Mouse (Mus musculus) kidney, adult 11 months (tissue): ENCODE data around the gene Evi2a.

Experiments used
- DNase-seq: peaks from one replicate; pipeline ENCODE4 v3.0.0; 2022

Evi2a gene

GRCm38 (mm10) chr11:79523560-79524309 is 6.7 kb downstream of the Evi2a start, which contains the start of gene Evi2b:
Evi2b (minus strand) TSS chr11:79523762.
- no peak for DNase-seq

DNA sequence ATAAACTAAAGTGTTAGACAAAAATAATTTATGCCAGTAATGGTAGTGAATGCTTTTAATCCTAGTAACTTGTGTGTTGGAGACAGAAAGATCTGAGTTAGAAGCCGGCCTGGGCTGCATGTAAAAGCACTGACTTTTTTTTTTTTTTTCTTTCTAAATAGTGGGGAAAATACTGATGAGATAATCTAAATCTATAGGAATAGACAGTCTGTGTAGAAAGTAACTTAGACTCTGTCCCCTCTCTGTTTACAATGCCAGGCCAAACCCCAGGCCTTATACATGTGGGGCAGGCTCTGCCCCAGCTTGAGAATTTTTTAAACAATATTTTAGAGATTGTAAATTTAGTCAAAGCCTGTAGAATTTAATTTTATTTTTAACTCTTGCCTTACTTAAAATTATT is 7.5 kb downstream of the Evi2a start:
- DNase-seq, result no peak

GRCm38 (mm10) chr11:79521930-79522329 is 8.5 kb downstream of the Evi2a start:
- DNase-seq, result no peak

DNA sequence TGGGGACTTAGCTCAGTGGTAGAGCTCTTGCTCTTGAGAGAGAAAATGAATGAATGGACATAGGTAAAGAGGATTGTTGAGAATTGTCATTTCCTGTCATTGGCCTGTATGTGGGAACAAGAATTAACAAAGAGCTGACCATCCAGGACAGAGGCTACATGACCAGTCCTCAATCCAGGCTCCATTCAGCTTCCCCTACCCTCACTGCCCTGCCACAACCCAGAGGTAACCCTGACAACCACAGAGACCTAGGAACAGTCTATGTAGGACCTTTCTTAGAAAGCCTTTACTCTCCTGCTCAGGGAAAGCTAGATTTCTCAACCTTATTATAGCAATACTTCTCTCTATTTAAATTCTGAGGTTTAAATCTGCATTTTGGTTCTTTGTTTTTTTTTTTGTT is 9.6 kb downstream of the Evi2a start:
- no peak for DNase-seq

- no peak for DNase-seq
These were observed 10.5 kb downstream of the Evi2a start for GRCm38 (mm10) chr11:79519878-79520291.

- no peak for DNase-seq
These were observed 11.1 kb downstream of the Evi2a start for GRCm38 (mm10) chr11:79519299-79519698.

DNA sequence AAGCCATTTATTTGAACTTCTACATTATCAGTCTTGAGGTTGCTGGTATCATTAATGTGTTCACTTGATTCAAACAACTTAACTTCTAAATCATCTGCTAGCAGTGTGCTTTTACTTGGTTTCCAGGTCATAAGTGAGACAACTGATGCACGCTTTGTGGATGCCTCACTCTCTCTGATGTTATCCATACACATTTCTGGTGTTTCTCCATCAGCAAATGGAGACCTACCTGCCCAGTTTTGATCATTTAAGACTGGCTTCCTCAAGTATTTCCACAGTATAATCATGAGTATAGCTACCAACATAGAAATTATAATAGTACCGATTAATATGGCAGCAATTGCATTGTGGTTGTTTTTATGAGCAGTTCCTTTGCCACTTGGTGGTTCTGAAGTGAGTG is 14.6 kb downstream of the Evi2a start:
- no peak for DNase-seq

- DNase-seq, result no peak
These were observed 15.1 kb downstream of the Evi2a start for GRCm38 (mm10) chr11:79515331-79515730.

- DNase-seq, result no peak
These were observed 18.4 kb downstream of the Evi2a start for GRCm38 (mm10) chr11:79511970-79512369.

GRCm38 (mm10) chr11:79504506-79504905 is 25.9 kb downstream of the Evi2a start:
- DNase-seq, result no peak

- DNase-seq, result no peak
These were observed 26.6 kb downstream of the Evi2a start, which contains the start of gene Omg for GRCm38 (mm10) chr11:79503845-79504244. Omg (minus strand) TSS chr11:79504084.

DNA sequence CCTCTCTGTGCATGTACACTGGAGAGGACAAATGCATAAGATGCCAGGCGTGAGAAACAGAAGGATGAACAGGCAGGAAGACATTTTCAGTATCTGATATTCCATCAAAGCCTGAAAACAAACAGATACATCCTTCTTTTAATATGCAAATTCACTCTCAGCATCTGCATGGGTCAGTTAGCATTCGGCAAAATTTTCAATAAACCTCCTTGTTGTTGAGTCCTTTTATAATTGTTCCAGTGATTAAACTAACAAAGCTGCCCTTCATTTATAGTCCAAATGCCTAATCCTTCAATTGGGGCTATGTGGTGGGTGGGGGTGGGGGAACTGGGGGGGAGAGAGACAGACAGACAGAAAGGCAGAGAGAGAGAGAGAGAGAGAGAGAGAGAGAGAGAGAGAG is 27.5 kb downstream of the Evi2a start:
- DNase-seq, result no peak

DNA sequence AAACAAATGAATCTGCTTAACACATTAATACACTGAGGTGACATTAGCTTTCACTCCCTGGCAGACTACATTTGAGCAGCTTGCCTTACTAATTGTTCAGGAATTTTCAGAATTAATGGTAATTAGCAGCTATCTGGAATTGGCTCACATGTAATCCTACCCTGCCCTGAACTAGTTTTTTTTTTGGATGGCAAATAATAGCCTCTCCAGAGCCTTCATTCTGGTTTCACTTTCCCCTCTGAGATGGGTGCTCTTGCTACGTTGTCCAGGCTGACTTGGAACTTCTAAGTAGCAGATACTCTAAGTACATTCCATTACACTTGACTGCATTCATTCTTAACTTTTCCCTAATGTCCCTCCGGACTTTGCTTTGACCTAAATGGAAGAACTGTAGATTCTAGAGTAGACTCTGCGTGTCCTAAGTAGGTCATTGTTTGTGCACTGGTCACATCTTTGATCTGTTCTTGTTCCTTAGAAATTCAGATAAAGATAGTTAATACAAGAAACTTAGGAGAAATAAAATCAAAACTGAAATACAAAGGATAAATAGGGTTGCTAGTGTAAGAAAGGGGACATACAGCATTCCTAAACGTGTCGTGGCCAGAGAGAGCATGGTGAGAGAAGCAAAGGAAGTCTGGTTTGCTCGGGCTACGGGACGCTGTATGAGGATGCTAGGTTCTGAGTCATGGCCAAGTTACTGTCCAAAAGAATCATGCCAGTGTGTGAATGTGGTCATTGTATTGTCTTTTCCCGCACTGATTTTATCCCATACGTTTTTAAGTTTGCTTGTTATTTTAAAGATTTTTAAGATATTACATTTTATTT is 35.2 kb downstream of the Evi2a start:
- DNase-seq, result no peak

DNA sequence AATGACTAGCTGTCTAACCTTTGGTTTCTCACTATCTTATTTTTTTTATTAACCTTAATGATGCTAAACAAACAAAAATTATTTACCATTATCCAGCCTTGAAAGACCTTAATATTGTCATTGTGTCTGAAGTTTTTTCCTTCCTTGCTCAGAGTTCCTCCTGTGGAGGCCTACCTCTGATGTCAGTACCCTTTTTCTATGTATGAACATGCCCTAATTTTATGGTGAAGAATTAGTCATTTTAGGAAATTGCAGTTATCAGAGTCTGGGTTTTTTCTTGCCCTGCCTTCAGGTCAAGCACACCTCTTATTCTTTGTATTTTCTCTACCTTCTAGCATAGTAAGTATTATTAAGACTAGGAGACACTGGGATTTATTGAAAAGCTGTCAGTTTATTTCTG is 45.7 kb downstream of the Evi2a start:
- DNase-seq, result no peak

- no peak for DNase-seq
These were observed 46.4 kb downstream of the Evi2a start for GRCm38 (mm10) chr11:79483876-79484528.

GRCm38 (mm10) chr11:79483392-79483791 is 47.0 kb downstream of the Evi2a start:
- no peak for DNase-seq
